Mouse (Mus musculus) kidney, adult 18-20 months (tissue): ENCODE measurements around the gene Kpnb1.

Source experiments
- DNase-seq: peaks from one replicate; pipeline ENCODE4 v3.0.0; 2021

Kpnb1 gene

GRCm38 (mm10) chr11:97185704-97186614 is 1.7 kb downstream of the Kpnb1 start:
- no peak for DNase-seq

GRCm38 (mm10) chr11:97184875-97185274 is 2.8 kb downstream of the Kpnb1 start:
- DNase-seq = no peak

- peak; percentile 6 for DNase-seq
These were observed 5.2 kb downstream of the Kpnb1 start for GRCm38 (mm10) chr11:97182446-97182845.

GRCm38 (mm10) chr11:97181061-97181460 is 6.6 kb downstream of the Kpnb1 start:
- DNase-seq = no peak

DNA sequence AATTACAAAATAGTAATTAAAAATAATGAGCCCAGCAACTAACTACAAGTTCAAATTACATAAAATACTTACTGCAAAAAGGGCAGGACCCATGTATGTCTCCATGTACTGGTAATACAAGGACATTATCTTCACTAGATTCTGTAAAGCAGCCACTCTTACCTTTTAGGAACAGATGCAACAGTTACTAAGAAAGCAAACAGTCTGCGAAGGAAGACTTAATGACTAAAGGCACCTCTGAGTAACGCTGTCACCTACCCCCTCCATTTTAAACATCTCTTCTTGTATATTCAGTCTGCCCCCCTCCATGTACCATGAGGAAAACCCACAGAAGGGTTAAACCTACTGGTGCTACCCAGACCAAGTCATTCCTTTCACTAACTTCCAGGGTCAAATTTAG is 9.5 kb downstream of the Kpnb1 start:
- DNase-seq = no peak

GRCm38 (mm10) chr11:97176851-97177250 is 10.8 kb downstream of the Kpnb1 start:
- DNase-seq = peak; percentile 47

- DNase-seq = no peak
These were observed 12.2 kb downstream of the Kpnb1 start for GRCm38 (mm10) chr11:97175499-97175898.

GRCm38 (mm10) chr11:97160341-97160740 is 27.3 kb downstream of the Kpnb1 start:
- no peak for DNase-seq

DNA sequence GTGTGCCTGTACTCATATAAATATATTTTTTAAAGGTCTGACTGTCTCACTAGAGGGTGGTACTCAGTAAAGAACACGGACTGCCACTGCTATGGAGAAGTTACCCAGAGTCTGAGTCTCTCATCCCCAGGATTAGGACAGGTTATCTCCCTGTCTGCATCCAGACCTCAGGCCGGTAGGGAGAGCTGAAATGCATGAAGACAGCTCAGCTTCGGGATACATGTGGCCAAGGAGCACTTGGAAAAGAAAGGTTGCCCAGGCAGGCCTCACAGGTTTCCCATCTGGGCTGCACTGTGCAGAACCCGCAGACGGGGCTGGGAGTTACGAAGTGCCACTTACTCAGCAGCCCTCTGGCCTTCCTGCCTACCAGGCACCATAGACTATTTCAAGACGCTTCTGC is 30.7 kb downstream of the Kpnb1 start:
- no peak for DNase-seq

GRCm38 (mm10) chr11:97152662-97153287 is 34.9 kb downstream of the Kpnb1 start:
- DNase-seq = no peak

DNA sequence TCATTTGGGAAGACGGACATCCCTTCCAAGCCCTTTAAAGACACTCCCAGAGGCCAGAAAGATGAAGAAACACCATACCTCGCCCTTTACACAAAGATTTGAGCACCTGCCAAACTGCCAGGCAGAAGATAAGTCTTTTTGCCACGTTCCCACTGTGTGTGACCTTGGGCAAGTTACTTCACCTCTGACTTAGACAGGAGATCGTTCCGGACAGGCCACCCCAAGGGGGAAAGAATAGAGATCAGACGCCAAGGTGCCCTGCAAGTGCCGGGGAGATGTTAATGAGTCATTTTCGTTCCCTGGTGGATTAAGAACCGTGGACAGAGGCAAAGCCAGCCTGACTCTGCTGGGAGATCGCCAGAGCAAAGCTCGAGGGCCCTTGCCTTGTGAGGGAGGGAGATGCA is 35.7 kb downstream of the Kpnb1 start:
- peak; percentile 41 for DNase-seq

DNA sequence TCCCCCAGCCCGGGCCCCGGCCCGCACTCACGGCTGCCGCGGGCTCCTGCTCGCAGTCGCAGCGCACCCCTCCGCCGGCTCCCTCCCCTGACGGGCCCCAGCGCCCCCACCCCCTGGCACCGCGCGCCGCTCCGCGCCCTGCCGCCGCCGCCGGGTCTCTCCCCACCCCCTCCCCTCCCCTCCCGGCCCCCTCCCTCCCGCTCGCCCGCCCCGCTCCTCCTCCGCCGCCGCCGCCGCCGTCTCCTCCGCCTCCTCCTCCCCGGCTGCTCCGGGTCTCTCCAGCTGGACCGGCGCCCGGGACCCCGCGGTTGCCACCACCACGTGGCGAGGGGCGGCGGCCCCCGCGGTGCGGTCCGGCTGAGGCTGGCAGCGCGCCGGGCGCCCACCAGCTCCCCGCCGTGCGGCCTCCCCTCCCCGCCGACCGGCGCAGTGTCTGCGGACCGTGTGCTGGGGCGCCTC is 36.3 kb downstream of the Kpnb1 start, which contains the start of gene Tbkbp1:
TSS of gene Tbkbp1 (minus strand) at position 153 of the 459 bp plus-strand sequence.
- peak; percentile 31 for DNase-seq

- DNase-seq = no peak
These were observed 37.0 kb downstream of the Kpnb1 start for GRCm38 (mm10) chr11:97150411-97151330.

- peak; percentile 80 for DNase-seq
These were observed 37.7 kb downstream of the Kpnb1 start for GRCm38 (mm10) chr11:97149995-97150410.

DNA sequence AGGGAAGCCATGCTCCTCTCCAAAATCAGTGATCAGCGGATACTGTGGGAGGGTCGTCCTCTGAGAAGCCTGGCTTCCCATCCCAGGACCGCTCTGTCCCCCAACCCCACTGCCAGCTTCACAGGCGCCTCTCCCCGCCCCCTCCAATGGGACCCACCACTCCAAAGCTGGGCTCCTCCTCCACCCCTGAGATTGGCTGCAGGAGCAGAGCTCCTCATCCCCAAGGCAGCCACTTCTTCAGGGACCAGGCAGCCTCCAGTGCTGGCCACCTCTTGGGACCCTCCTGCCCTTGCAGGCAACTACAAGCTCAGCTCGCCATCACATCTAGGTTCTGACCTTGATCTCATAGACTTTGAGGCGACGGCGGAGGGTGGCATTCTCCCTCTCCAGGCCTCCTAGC is 38.7 kb downstream of the Kpnb1 start:
- DNase-seq = no peak

GRCm38 (mm10) chr11:97148591-97148990 is 39.1 kb downstream of the Kpnb1 start:
- no peak for DNase-seq

DNA sequence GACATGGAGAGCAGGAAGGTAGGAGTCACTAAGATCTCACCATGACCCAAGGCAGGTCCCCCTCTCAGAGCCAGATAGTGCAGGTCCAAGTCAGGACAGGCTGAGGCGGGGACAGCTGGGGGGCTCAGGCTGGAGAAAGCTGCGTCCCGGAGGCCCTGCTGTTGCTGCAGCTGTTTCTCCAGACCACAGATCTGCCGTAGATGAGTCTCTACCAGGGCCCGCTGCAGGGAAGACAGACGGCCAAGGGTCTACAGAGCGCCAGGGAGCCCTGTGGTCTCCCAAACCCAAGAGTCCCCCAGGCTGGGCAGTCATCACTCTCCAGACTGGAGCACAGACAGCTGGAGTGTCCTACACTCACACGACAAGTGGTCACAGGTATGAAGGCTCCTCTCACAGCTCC is 40.3 kb downstream of the Kpnb1 start:
- no peak for DNase-seq

- peak; percentile 76 for DNase-seq
These were observed 41.0 kb downstream of the Kpnb1 start for GRCm38 (mm10) chr11:97146724-97147123.

- DNase-seq = no peak
These were observed 41.7 kb downstream of the Kpnb1 start for GRCm38 (mm10) chr11:97145951-97146350.

- DNase-seq = no peak
These were observed 42.4 kb downstream of the Kpnb1 start for GRCm38 (mm10) chr11:97145320-97145719.

GRCm38 (mm10) chr11:97143196-97143900 is 44.3 kb downstream of the Kpnb1 start:
- no peak for DNase-seq

DNA sequence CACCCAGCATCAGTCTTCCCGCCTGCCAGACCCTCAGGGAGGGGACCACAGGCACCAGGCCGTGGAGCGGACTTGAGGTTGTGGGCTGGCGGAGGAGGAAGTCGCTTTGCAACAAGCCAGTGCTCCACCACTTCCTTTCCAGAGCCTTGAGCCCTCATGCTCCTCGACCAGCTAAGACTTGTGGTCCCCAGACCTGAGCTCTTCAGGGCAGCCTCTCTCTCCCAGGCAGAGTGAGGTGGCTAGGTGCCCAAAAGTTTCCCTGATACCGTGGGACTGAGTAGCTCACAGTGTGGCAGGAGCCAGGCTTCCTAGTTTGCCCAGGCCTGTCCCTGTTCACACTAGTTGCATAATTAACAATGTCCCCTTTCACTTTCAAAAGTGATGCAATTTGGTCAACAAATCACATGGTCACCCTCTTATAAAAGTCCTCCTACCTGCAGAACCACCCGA is 45.5 kb downstream of the Kpnb1 start:
- DNase-seq = no peak
